Mouse (Mus musculus) liver, embryonic 18 days (tissue): ENCODE results near the gene Cyth3. TPM values are rescaled to one million over a fixed set of nuclear protein-coding genes. Genes with fewer than 3 reads are reported as not detected.

Source experiments
- polyA plus RNA-seq: library from polyadenylated mRNA; depleted of rRNA; stranded (reverse); fragments of >200 nt; gene quantifications from 2 replicates; pipeline ENCODE4 v1.2.3, GENCODE M21; 2012; rRNA removed

Gene Cyth3
- 14.1 and 16.1 TPM in 2 replicates for polyA plus RNA-seq

GRCm38 (mm10) chr5:143621893-143622622 is at the start of gene Cyth3:
Cyth3 (plus strand) TSS chr5:143622447.

GRCm38 (mm10) chr5:143732180-143732891 is 110.1 kb downstream of the Cyth3 start, which contains the start of gene Usp42:
Usp42 (minus strand) TSS chr5:143732280.

Other genes with a start within 250 kb of the Cyth3 start
- 63.5 and 66.4 TPM in 2 replicates for gene Kdelr2, start 218.6 kb upstream of the Cyth3 start, polyA plus RNA-seq
- gene Daglb, start 157.9 kb upstream of the Cyth3 start, polyA plus RNA-seq: 3.8 and 4.0 TPM in 2 replicates
- 136 and 142 TPM in 2 replicates for gene Rac1, start 94.4 kb upstream of the Cyth3 start, polyA plus RNA-seq
- 1.5 and 1.6 TPM in 2 replicates for gene Usp42, start 109.8 kb downstream of the Cyth3 start, polyA plus RNA-seq
- gene Eif2ak1, start 195.3 kb downstream of the Cyth3 start, polyA plus RNA-seq: 25.5 and 25.9 TPM in 2 replicates